Mouse (Mus musculus): ENCODE measurements at regions not wholly inside any gene's neighbourhood (a gene's known extent, or its start where the extent isn't known, plus 50 kb on each side); places are given as distances from the start of the nearest gene placed in this dataset.

- no peak for TF ChIP-seq CTCF (IDR thresholded peaks at IDR 0.05; ENCODE audit: low read depth)
- TF ChIP-seq EP300 (optimal IDR thresholded peaks at IDR 0.05) = no peak
Measured at GRCm38 (mm10) chr15:13296967-13297366, 123.5 kb upstream of the Cdh6 start.
